Comparison of ENCODE assay signal across 22 mouse cellular contexts in genomic region chr4:84222057-84222717, GRCm38 (mm10).
DNase-seq lines count a peak whose midpoint lies in the region; ATAC-seq and TF ChIP-seq lines count a peak whose summit lies in the region.
"Had no signal": no experiment of that assay in that cellular context is flagged by ENCODE, and none has a peak within 500 bp of the region (broad histone marks: within the 10 kb centered on the region; RNA-seq: fewer than 3 reads in every experiment).

No protein-coding gene starts in this region.

- 51% methylated on average over 4 of the region's 4 CpGs for WGBS in kidney, embryonic 15.5 days
- WGBS in intestine, embryonic 15.5 days: 69% methylated on average over 4 of the region's 4 CpGs
- 69% methylated on average over 4 of the region's 4 CpGs for WGBS in stomach, postnatal 0 days

- H3K4me2 ChIP-seq in kidney, embryonic 15.5 days: no peak overlapping the region
- no peak overlapping the region for H3K4me2 ChIP-seq in intestine, embryonic 15.5 days (replicated peaks)
- H3K4me2 ChIP-seq in stomach, postnatal 0 days (replicated peaks; ENCODE audit: low read depth): no peak overlapping the region
- H3K4me2 ChIP-seq: heart, embryonic 15.5 days; liver, embryonic 13.5 days; midbrain, embryonic 12.5 days had no signal

- no peak overlapping the region for H3K9ac ChIP-seq in kidney, embryonic 15.5 days
- no peak overlapping the region for H3K9ac ChIP-seq in ES-E14 (ENCODE audit: insufficient read depth, low read depth, low read length, poor library complexity, severe bottlenecking)
- no peak overlapping the region for H3K9ac ChIP-seq in intestine, embryonic 15.5 days
- no peak overlapping the region for H3K9ac ChIP-seq in stomach, postnatal 0 days (ENCODE audit: low read length)
- H3K9ac ChIP-seq: heart, embryonic 15.5 days; liver, embryonic 13.5 days; midbrain, embryonic 12.5 days had no signal

- H3K36me3 ChIP-seq in kidney, embryonic 15.5 days: no peaks in the 10 kb centered on the region
- H3K36me3 ChIP-seq in ES-E14 (ENCODE audit: control insufficient read depth, insufficient read depth, low read length, poor library complexity, severe bottlenecking): no peaks in the 10 kb centered on the region
- no peaks in the 10 kb centered on the region for H3K36me3 ChIP-seq in intestine, embryonic 15.5 days
- no peaks in the 10 kb centered on the region for H3K36me3 ChIP-seq in stomach, postnatal 0 days (ENCODE audit: control insufficient read depth, insufficient read depth, low read length)
- H3K36me3 ChIP-seq: G1E; heart, embryonic 15.5 days; liver, embryonic 13.5 days; midbrain, embryonic 12.5 days had no signal

- no peaks in the 10 kb centered on the region for H3K9me3 ChIP-seq in kidney, embryonic 15.5 days (replicated peaks)
- H3K9me3 ChIP-seq in ES-E14 (ENCODE audit: control insufficient read depth, insufficient read depth, low read depth, low read length): no peaks in the 10 kb centered on the region
- H3K9me3 ChIP-seq in intestine, embryonic 15.5 days: no peaks in the 10 kb centered on the region
- H3K9me3 ChIP-seq in stomach, postnatal 0 days (ENCODE audit: control insufficient read depth, low read length): no peaks in the 10 kb centered on the region
- H3K9me3 ChIP-seq: heart, embryonic 15.5 days; liver, embryonic 13.5 days; midbrain, embryonic 12.5 days had no signal

- no peak for TF ChIP-seq CTCF in stomach, postnatal 0 days (IDR thresholded peaks at IDR 0.05; ENCODE audit: low read depth)

- DNase-seq in kidney, postnatal 25 days: no peak
- DNase-seq in ES-E14 (ENCODE audit: low read depth, low spot score): no peak
- peak; percentile 56 for DNase-seq in stomach, postnatal 0 days (ENCODE audit: low spot score)
- no peak for DNase-seq in B cell, adult 2 months
- no peak for DNase-seq in thymus, adult 18-20 months
- DNase-seq: adrenal gland, adult 8-10 months; cerebellum, adult 2 months; cerebellum, postnatal 36 days; heart, postnatal 36 days; liver, embryonic 13.5 days; lung, adult 2 months; lung, postnatal 14 days; thymus, postnatal 36 days had no signal

- H3K27ac ChIP-seq in kidney, embryonic 15.5 days: peak overlapping the region; percentile 60; the same call in 1 of the 2 replicates
- H3K27ac ChIP-seq in ES-E14 (ENCODE audit: insufficient read depth, low read depth, low read length, poor library complexity, severe bottlenecking): peak overlapping the region; percentile 75; the same call in 1 of the 2 replicates
- H3K27ac ChIP-seq in intestine, embryonic 15.5 days: no peak overlapping the region
- 0 out of 2 replicates have a peak overlapping the region, but pooled peaks have one; percentile 2 for H3K27ac ChIP-seq in stomach, postnatal 0 days (replicated peaks)
- H3K27ac ChIP-seq: heart, embryonic 15.5 days; left cerebral cortex, adult 2 months; liver, embryonic 13.5 days; midbrain, embryonic 12.5 days had no signal

- no peak for TF ChIP-seq EP300 in stomach, postnatal 0 days (optimal IDR thresholded peaks at IDR 0.05)

- peak; percentile 60 for ATAC-seq in kidney, embryonic 15.5 days (replicated peaks; ENCODE audit: low FRiP score)
- peak; percentile 82 for ATAC-seq in intestine, embryonic 15.5 days
- ATAC-seq in stomach, postnatal 0 days (ENCODE audit: low FRiP score, low TSS enrichment): peak; percentile 84
- ATAC-seq: activated CD4-positive, CD25-positive, alpha-beta regulatory T cell, adult 4 months; hindbrain, embryonic 16.5 days; Patski had no signal

- peaks cover 20% of the 10 kb centered on the region for H3K4me1 ChIP-seq in kidney, embryonic 15.5 days
- peaks cover 10 to 26% of the 10 kb centered on the region in 2 experiments for H3K4me1 ChIP-seq in ES-E14 (ENCODE audit: control insufficient read depth in 2 of 2, insufficient read depth in 2 of 2, low read length in 2 of 2, poor library complexity in 1 of 2)
- H3K4me1 ChIP-seq in intestine, embryonic 15.5 days (replicated peaks): no peaks in the 10 kb centered on the region
- H3K4me1 ChIP-seq in stomach, postnatal 0 days (replicated peaks; ENCODE audit: control insufficient read depth, insufficient read depth): no peaks in the 10 kb centered on the region
- H3K4me1 ChIP-seq: heart, embryonic 15.5 days; liver, embryonic 13.5 days had no signal

- in situ Hi-C loops in ES-E14 (cut with MboI; ENCODE audit: low sequenced_read_pairs in 2 of 2, unreplicated experiment in 2 of 2): no loop called here

- H3K27me3 ChIP-seq in kidney, embryonic 15.5 days: no peaks in the 10 kb centered on the region
- no peaks in the 10 kb centered on the region for H3K27me3 ChIP-seq in intestine, embryonic 15.5 days (replicated peaks)
- H3K27me3 ChIP-seq in stomach, postnatal 0 days (ENCODE audit: control insufficient read depth, insufficient read depth, low read length): no peaks in the 10 kb centered on the region
- H3K27me3 ChIP-seq: heart, embryonic 15.5 days; liver, embryonic 13.5 days; Patski had no signal

- no peak overlapping the region for H3K4me3 ChIP-seq in kidney, embryonic 15.5 days (replicated peaks)
- H3K4me3 ChIP-seq in ES-E14 (ENCODE audit: insufficient read depth in 1 of 2, low read depth in 1 of 2, low read length in 2 of 2, poor library complexity in 1 of 2, severe bottlenecking in 1 of 2): no peak overlapping the region
- no peak overlapping the region for H3K4me3 ChIP-seq in intestine, embryonic 15.5 days (replicated peaks)
- no peak overlapping the region for H3K4me3 ChIP-seq in stomach, postnatal 0 days (ENCODE audit: low read depth, low read length)
- H3K4me3 ChIP-seq: heart, embryonic 15.5 days; left cerebral cortex, adult 2 months; liver, embryonic 13.5 days; midbrain, embryonic 12.5 days had no signal

TF ChIP-seq in ES-E14, 5 proteins besides CTCF, POLR2A, EP300 and RAD21:
- TF ChIP-seq ZC3H11A (IDR thresholded peaks at IDR 0.05; ENCODE audit: borderline replicate concordance, low read depth, low read length) (no peak), CHD2 (IDR thresholded peaks at IDR 0.05; ENCODE audit: low read depth, low read length) (no peak), MAFK (IDR thresholded peaks at IDR 0.05; ENCODE audit: insufficient read depth, low read depth, low read length) (no peak), ZNF384 (IDR thresholded peaks at IDR 0.05; ENCODE audit: low read depth, low read length) (no peak), HCFC1 (IDR thresholded peaks at IDR 0.05; ENCODE audit: borderline replicate concordance, insufficient read depth, low read length) (no peak)
